Mouse (Mus musculus) liver, embryonic 15.5 days (tissue): ENCODE results near the gene Plaur. TPM values are rescaled to one million over a fixed set of nuclear protein-coding genes. Genes with fewer than 3 reads are reported as not detected.

Experiments used
- ATAC-seq: fragments of 200-750 bp; cut with Nextera tagmentation; 2 replicates; pipeline ENCODE4 v1.8.0; 2017; ENCODE audit warnings: moderate number of reproducible peaks, mild to moderate bottlenecking, moderate library complexity; ENCODE audit not compliant: insufficient read depth
- H3K27ac ChIP-seq: fragments of 300-500 bp; sonication (generic); replicated peaks from 2 replicates; pipeline ENCODE4 v1.5.1; 2015; ENCODE audit warnings: mild to moderate bottlenecking, inconsistent platforms
- H3K27me3 ChIP-seq: fragments of 300-500 bp; sonication (generic); 2 replicates; pipeline ENCODE4 v1.6.1; 2015; ENCODE audit warnings: mild to moderate bottlenecking, inconsistent platforms
- H3K36me3 ChIP-seq: fragments of 300-500 bp; sonication (generic); replicated peaks from 2 replicates; pipeline ENCODE4 v1.6.1; 2015; ENCODE audit warnings: moderate library complexity, mild to moderate bottlenecking, inconsistent platforms
- H3K4me1 ChIP-seq: fragments of 300-500 bp; sonication (generic); replicated peaks from 2 replicates; pipeline ENCODE4 v1.6.1; 2015; ENCODE audit warnings: inconsistent platforms
- H3K4me2 ChIP-seq: fragments of 300-500 bp; sonication (generic); 2 replicates; pipeline ENCODE4 v1.6.1; 2015; ENCODE audit warnings: moderate library complexity, mild to moderate bottlenecking, inconsistent platforms
- H3K4me3 ChIP-seq: fragments of 300-500 bp; sonication (generic); replicated peaks from 2 replicates; pipeline ENCODE4 v1.5.1; 2015; ENCODE audit warnings: mild to moderate bottlenecking, inconsistent platforms
- H3K9ac ChIP-seq: fragments of 300-500 bp; sonication (generic); 2 replicates; pipeline ENCODE4 v1.6.1; 2015; ENCODE audit warnings: moderate library complexity, mild to moderate bottlenecking, inconsistent platforms
- H3K9me3 ChIP-seq: fragments of 300-500 bp; sonication (generic); replicated peaks from 2 replicates; pipeline ENCODE4 v1.6.1; 2016; ENCODE audit warnings: inconsistent platforms
- WGBS: fragments of 180-500 bp; shearing (Covaris S2); methylation state at CpG from one replicate; pipeline ENCODE4 v1.1.7; 2015; ENCODE audit warnings: mixed read lengths; ENCODE audit not compliant: insufficient replicate concordance; 5-methylcytosine and 5-hydroxymethylcytosine counted together
- polyA plus RNA-seq: library from polyadenylated mRNA; unstranded; fragments of >200 nt; fragmentation: Nextera tagmentation; extraction: Ambion mirVana; gene quantifications from 2 replicates; pipeline ENCODE4 v1.2.1, GENCODE M21; 2015

Gene Plaur
- 5.8 and 6.5 TPM in 2 replicates for polyA plus RNA-seq

DNA sequence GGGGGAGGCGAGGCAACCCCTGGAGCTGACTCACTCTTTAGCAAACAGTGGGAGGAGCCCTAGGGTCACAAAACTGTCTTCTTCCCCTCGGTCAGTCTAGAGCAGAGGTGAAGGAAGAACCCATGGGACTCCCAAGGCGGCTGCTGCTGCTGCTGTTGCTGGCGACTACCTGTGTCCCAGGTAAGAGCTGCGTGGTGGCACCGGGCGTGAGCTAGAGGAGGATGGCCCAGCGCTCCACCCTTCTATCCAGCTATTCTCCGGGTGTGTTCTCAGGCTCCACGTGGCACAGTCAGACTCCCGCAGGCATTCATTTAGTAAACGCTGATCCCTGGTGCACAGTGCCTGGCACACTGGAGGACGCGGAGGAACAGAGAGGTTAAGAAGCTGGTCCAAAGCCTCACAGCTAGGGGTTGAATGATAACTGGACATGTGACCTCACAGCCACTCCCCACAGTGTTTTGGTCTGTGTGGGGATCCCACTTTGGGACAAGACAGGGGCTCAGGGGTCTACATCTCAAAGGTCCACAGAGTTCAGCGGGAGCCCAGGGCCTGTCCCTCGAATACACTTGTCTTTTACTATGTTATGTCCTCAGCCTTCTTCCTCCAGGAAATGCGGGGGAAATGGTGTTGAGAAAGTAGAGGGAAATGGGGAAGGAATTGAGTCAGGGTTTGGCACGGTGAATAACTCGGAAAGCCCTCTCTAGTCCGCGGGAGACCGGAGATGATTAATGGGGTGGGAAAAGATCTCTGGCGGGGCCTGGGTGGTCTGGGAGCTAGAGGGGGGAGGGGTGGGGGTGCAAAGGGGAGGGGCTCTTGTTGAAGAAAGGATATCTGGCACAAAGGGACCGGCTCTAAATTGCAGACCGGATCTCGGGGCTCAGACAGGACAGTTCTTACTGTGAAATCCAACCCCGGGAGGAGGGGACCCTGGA lies at the start of gene Plaur:
TSS of gene Plaur (plus strand) at position 97 of the 932 bp plus-strand sequence.
- peak; percentile 35; the same call in 1 of the 2 replicates for ATAC-seq
- 1% methylated on average over 27 of the region's 27 CpGs for WGBS
- peaks cover 22% of the 10 kb centered on the region for H3K27me3 ChIP-seq
- H3K9ac ChIP-seq, result no peak within 1 kb of the TSS
- peak within 1 kb of the TSS; percentile 48 for H3K4me3 ChIP-seq
- peak within 1 kb of the TSS; percentile 70 for H3K27ac ChIP-seq
- H3K4me1 ChIP-seq, result peaks cover 20% of the 10 kb centered on the region
- peak within 1 kb of the TSS; percentile 51 for H3K4me2 ChIP-seq
- no peaks in the 10 kb centered on the region for H3K36me3 ChIP-seq
- no peaks in the 10 kb centered on the region for H3K9me3 ChIP-seq

DNA sequence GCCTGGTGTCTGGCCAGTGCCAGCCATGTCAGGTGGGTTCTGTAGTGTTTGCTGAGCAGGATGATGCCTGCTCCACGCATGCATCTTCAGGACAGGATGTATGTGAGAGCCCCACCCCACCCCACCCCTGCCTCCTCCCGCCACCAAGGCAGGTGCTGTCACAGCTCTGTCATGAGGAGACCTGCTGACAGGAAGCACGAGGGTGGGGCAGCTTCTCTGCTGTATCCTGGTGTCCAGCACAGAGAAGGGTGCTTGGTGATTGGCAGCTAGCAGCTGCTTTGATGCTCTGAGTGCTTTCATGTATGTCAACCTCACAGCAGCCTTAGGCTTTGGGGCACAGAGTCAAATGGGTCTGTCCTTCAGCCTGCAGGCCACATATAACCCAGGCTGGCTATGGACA lies 48.7 kb upstream of the Plaur start:
- 33% methylated on average over 3 of the region's 3 CpGs for WGBS
- Histone ChIP-seq H3K4me2 (no peak overlapping the region), H3K27ac (no peak overlapping the region), H3K4me1 (no peaks in the 10 kb centered on the region), H3K9ac (no peak overlapping the region), H3K27me3 (no peaks in the 10 kb centered on the region), H3K4me3 (no peak overlapping the region), H3K9me3 (no peaks in the 10 kb centered on the region), H3K36me3 (peaks cover 40% of the 10 kb centered on the region)
- ATAC-seq, result no peak

DNA sequence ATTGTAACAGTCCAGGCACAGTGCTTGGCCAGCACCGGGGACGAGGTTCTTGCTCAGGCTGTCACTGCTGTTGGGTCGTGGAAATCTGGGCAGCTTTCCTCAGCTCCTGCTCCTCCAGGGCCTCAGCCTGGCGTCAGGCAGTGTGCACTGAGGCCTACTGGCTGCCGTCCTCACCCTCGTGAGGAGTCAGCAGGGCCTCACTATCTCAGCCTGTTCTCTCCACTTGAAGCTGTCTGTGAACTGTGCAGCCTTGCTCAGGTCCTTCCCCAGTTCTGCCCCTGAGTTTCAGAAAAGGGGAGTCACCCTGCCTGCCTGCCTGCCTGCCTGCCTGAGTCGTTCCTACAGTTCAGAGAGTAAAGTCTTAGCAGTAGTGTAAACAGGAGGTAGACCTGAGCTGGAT lies 47.0 kb upstream of the Plaur start:
- no peaks in the 10 kb centered on the region for H3K27me3 ChIP-seq
- H3K4me2 ChIP-seq, result no peak overlapping the region
- peaks cover 33% of the 10 kb centered on the region for H3K36me3 ChIP-seq
- H3K9me3 ChIP-seq, result no peaks in the 10 kb centered on the region
- no peak overlapping the region for H3K9ac ChIP-seq
- H3K4me1 ChIP-seq, result no peaks in the 10 kb centered on the region
- 76% methylated on average over 7 of the region's 7 CpGs for WGBS
- ATAC-seq, result no peak
- H3K4me3 ChIP-seq, result no peak overlapping the region
- H3K27ac ChIP-seq, result no peak overlapping the region

DNA sequence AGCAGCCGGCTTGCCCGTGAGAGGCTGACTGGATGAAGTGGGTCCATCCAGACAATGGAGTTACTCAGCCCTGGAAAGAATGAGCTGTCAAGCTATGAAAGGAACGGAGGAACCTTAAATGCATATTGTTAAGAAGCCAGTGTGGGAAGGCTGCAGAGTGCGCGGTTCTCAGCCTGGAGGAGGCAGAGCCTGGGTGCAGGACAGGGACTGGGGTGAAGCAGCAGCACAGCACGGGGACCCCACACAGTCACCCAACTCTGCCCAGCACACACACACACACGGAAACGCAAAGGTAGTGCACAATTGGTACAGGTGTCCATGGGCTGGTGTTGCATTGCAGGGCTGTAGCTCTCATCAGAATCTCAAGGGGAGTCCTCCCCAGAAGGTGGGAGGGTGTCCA lies 42.7 kb upstream of the Plaur start:
- no peak for ATAC-seq
- Histone ChIP-seq H3K4me3 (no peak overlapping the region), H3K27me3 (no peaks in the 10 kb centered on the region), H3K4me1 (no peaks in the 10 kb centered on the region), H3K36me3 (peaks cover 53% of the 10 kb centered on the region), H3K27ac (no peak overlapping the region), H3K9me3 (no peaks in the 10 kb centered on the region), H3K9ac (no peak overlapping the region), H3K4me2 (no peak overlapping the region)
- 85% methylated on average over 8 of the region's 8 CpGs for WGBS

DNA sequence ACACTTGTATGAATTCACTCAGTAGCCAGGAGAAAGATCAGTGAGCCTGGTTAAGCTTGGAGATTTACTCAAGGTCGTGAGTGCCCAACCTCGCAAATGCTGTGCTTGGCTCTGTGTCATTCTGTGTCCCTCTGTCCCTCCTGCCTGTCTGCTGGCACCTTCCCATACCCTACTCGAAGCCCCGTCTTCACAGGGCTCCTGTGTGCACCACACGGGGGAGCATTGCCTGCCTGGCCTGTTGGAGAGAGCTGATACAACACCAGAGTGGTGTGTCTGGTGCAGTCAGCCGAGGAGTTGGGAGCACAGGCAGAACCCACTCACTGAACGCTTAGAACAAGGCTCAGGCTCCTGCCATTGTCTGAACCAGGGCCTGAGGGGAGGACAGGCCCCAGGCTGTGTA lies 40.6 kb upstream of the Plaur start:
- Histone ChIP-seq H3K9ac (no peak overlapping the region), H3K4me2 (no peak overlapping the region), H3K27me3 (no peaks in the 10 kb centered on the region), H3K27ac (no peak overlapping the region), H3K4me1 (no peaks in the 10 kb centered on the region), H3K9me3 (no peaks in the 10 kb centered on the region), H3K4me3 (no peak overlapping the region), H3K36me3 (peaks cover 36% of the 10 kb centered on the region)
- ATAC-seq, result no peak
- 71% methylated on average over 7 of the region's 7 CpGs for WGBS

DNA sequence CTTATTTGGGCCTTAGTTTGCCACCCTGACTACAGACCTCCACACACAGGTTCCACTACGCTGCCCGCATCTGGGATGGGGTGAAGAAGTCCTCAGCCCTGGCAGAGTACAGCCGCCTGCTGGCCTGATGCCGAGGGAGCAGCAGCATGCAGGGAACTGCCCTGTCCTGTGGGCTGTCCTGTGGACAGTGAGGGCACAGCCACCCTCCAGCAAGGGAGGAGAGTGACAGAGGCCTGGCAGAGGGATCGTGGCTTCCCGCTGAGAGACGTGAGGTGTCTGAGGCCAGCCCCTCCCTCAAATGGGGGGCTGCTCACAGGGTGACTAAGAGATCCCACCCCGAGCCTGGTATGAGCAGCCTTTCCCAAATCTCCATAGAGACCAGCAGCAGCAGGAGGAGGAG lies 40.0 kb upstream of the Plaur start:
- Histone ChIP-seq H3K4me3 (no peak overlapping the region), H3K27ac (no peak overlapping the region), H3K9me3 (no peaks in the 10 kb centered on the region), H3K9ac (no peak overlapping the region), H3K4me1 (no peaks in the 10 kb centered on the region), H3K27me3 (no peaks in the 10 kb centered on the region), H3K36me3 (peaks cover 31% of the 10 kb centered on the region), H3K4me2 (no peak overlapping the region)
- ATAC-seq, result no peak
- 77% methylated on average over 8 of the region's 8 CpGs for WGBS

DNA sequence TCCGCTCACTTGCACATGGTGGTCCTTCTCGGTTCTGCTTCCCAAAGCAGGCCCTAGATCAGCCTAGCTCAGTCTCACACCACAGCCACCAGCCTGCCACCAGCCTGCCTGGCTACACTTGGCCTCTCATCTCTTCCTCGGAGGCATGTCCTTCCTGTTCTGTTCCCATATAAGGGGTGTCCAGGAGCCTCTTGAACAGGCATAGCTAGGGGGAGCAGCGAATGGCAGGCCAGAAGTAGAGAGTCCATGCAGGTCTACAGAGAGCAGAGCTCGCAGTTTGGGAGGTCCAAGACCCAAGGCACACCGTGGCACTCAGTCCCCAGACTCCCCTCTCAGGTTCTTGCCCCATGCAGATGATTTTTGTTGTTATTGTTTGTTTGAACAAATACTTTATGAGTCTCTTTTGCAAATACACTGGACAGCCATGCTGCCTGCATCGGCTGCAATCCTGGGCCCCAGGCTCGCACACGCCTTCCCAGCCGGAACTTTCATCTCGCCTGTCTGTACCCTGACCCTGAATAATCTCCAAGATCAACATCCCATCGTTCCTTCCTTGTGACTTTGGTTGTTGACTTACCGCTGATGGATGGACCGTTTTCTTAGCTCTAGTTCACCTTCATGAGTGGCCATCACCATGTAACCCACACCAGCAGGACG lies 39.0 kb upstream of the Plaur start:
- H3K4me3 ChIP-seq, result no peak overlapping the region
- H3K4me2 ChIP-seq, result no peak overlapping the region
- H3K4me1 ChIP-seq, result no peaks in the 10 kb centered on the region
- H3K27me3 ChIP-seq, result no peaks in the 10 kb centered on the region
- no peaks in the 10 kb centered on the region for H3K9me3 ChIP-seq
- ATAC-seq, result no peak
- WGBS, result 80% methylated on average over 15 of the region's 15 CpGs
- H3K9ac ChIP-seq, result no peak overlapping the region
- H3K27ac ChIP-seq, result no peak overlapping the region
- H3K36me3 ChIP-seq, result peaks cover 31% of the 10 kb centered on the region

DNA sequence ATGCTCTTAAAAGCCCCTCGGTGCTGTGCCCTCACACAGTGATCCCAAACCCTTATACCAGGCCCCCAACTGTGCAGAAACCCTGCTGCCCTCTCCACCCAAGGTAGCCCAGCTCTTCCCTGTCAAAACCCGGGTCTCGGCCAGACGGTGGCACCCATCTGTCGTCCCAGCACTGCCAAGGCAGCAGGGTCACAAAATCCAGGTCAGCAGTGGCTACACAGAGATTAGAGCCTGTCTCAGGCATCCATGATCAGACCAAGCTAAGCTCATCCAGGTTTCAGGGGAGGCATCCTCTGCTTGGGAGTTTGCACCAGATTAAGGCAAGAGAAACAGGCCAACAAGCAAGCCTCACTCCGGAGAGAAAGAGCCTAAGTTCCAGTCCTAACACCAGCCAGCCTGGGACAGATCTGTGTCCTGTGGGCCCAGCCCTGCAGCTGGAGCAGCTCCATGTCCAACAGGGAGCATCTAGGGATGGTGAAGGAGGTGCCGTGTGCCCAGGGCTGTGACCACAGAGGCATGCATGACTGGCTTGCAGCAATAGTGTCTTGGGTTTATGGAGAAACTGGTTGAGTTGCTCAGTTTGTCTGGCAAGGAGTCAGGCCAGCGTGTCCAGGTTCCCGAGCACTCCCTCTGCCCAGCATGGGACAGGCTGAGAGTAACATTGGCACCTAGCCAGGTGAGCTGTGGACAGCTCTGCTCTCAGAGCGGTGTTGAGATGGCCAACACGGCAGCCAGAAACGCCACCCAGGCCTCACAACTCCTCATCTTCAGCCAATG lies 38.1 kb upstream of the Plaur start:
- no peaks in the 10 kb centered on the region for H3K9me3 ChIP-seq
- 84% methylated on average over 12 of the region's 12 CpGs for WGBS
- no peak overlapping the region for H3K4me2 ChIP-seq
- no peak overlapping the region for H3K4me3 ChIP-seq
- no peaks in the 10 kb centered on the region for H3K4me1 ChIP-seq
- H3K9ac ChIP-seq, result no peak overlapping the region
- peaks cover 31% of the 10 kb centered on the region for H3K36me3 ChIP-seq
- no peak overlapping the region for H3K27ac ChIP-seq
- no peaks in the 10 kb centered on the region for H3K27me3 ChIP-seq
- no peak for ATAC-seq

DNA sequence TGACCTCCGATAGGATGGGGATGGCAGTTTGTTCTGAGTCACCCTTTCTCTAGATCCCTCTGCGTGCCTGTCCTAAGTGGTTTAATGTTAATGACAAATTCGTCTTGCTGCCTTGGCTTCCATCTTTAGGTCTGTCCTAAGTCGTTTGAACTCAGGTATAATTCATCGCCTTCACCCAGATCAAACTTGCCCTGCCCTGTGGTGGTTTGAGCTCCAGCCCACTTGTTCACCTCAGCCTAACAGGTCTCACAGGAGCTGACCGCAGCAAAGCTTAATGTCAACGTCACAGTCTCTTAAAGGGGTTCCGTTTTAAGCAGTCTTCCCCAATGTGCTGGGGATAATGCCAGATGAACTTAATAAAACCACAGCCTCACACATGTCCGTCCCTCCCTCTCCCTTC lies 36.4 kb upstream of the Plaur start:
- WGBS, result 67% methylated on average over 9 of the region's 9 CpGs
- Histone ChIP-seq H3K9ac (no peak overlapping the region), H3K9me3 (no peaks in the 10 kb centered on the region), H3K4me1 (no peaks in the 10 kb centered on the region), H3K27me3 (no peaks in the 10 kb centered on the region), H3K27ac (no peak overlapping the region), H3K4me2 (no peak overlapping the region), H3K36me3 (peaks cover 19% of the 10 kb centered on the region; the same call in 1 of the 2 replicates), H3K4me3 (no peak overlapping the region)
- ATAC-seq, result no peak

DNA sequence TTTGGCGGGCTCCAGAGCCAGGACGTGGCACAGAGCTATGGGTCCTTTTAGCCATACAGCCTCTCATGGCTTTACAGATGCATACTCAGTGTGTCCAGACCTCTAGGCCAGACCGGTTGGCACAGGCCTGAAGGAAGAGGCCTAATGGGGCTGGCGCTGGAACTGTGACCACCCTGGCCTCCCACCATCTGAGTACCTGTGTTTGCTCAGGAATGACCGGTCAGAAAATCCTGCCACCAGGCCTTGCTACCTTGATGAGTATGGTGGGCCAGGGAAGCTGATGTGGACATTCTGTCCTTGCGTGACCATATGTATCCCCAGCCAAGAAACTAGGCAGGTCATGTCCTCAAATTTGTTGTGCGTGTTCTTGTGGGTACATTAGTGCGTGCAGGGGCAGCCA lies 35.1 kb upstream of the Plaur start:
- Histone ChIP-seq H3K9ac (no peak overlapping the region), H3K27ac (no peak overlapping the region), H3K27me3 (peaks cover 4% of the 10 kb centered on the region; the same call in 1 of the 2 replicates), H3K9me3 (no peaks in the 10 kb centered on the region), H3K36me3 (peaks cover 7% of the 10 kb centered on the region; the same call in 1 of the 2 replicates), H3K4me3 (no peak overlapping the region), H3K4me2 (no peak overlapping the region), H3K4me1 (no peaks in the 10 kb centered on the region)
- WGBS, result 75% methylated on average over 8 of the region's 8 CpGs
- ATAC-seq, result no peak

DNA sequence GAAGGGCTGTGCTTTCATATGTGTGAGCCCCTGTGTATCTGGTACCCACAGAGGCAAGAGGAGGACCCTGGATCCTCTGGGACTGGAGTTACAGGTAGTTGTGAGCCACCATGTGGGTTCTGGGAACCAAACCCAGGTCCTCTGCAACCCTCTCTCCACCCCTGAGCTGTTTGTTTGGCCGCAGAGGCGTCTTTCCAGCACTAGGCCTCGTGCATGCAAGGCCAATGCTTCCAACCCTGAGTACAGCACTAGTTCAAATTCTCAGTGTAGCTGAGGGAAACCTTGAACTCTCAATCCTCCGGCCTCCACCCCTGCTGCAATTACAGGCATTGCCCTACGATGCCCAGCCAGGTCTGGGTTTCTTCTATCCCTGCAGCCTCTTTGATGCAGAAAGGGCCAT lies 33.6 kb upstream of the Plaur start:
- Histone ChIP-seq H3K36me3 (no peaks in the 10 kb centered on the region), H3K27me3 (peaks cover 18% of the 10 kb centered on the region), H3K9ac (no peak overlapping the region), H3K27ac (no peak overlapping the region), H3K4me3 (no peak overlapping the region), H3K4me1 (no peaks in the 10 kb centered on the region), H3K4me2 (no peak overlapping the region), H3K9me3 (no peaks in the 10 kb centered on the region)
- 68% methylated on average over 5 of the region's 5 CpGs for WGBS
- no peak for ATAC-seq
